Mouse (Mus musculus): ENCODE results near the gene Ppfibp1. TPM values are rescaled to one million over a fixed set of nuclear protein-coding genes. Genes with fewer than 3 reads are reported as not detected.
A peak's percentile ranks its signal among the peaks of the same experiment; 100 is the strongest.

The Ppfibp1 gene
- polyA plus RNA-seq, 1 experiment = 66.6 TPM

GRCm38 (mm10) chr6:147053785-147054646 lies 165.7 kb downstream of the Ppfibp1 start:
- H3K9ac ChIP-seq (ENCODE audit: low read depth, poor library complexity, severe bottlenecking) = no peak overlapping the region
- no peak overlapping the region for H3K4me3 ChIP-seq (ENCODE audit: low read depth, low read length)
- no peak overlapping the region for H3K27ac ChIP-seq (ENCODE audit: insufficient read depth, low read length)
- H3K27me3 ChIP-seq (ENCODE audit: control insufficient read depth, insufficient read depth, low read length, poor library complexity, severe bottlenecking) = no peaks in the 10 kb centered on the region
- no peaks in the 10 kb centered on the region for H3K9me3 ChIP-seq (replicated peaks; ENCODE audit: control insufficient read depth, insufficient read depth, low read length, poor library complexity, severe bottlenecking)
- TF ChIP-seq EP300 (IDR thresholded peaks at IDR 0.05; ENCODE audit: insufficient read depth, low read depth, low read length) (no peak), CTCF (IDR thresholded peaks at IDR 0.05; ENCODE audit: low read depth, low read length) (no peak), POLR2A (IDR thresholded peaks at IDR 0.05; ENCODE audit: insufficient read depth, low read length) (no peak)
- H3K36me3 ChIP-seq (ENCODE audit: control insufficient read depth, insufficient read depth, low read length, poor library complexity, severe bottlenecking) = peaks cover 25% of the 10 kb centered on the region
- peaks cover 1% of the 10 kb centered on the region for H3K4me1 ChIP-seq (ENCODE audit: control insufficient read depth, insufficient read depth, low read length)

GRCm38 (mm10) chr6:147055374-147055977 lies 167.2 kb downstream of the Ppfibp1 start:
- Histone ChIP-seq H3K9me3 (replicated peaks; ENCODE audit: control insufficient read depth, insufficient read depth, low read length, poor library complexity, severe bottlenecking) (no peaks in the 10 kb centered on the region), H3K36me3 (ENCODE audit: control insufficient read depth, insufficient read depth, low read length, poor library complexity, severe bottlenecking) (peaks cover 13% of the 10 kb centered on the region), H3K4me1 (ENCODE audit: control insufficient read depth, insufficient read depth, low read length) (peaks cover 3% of the 10 kb centered on the region), H3K4me3 (ENCODE audit: low read depth, low read length) (no peak overlapping the region), H3K27ac (ENCODE audit: insufficient read depth, low read length) (0 out of 2 replicates have a peak overlapping the region, but pooled peaks have one; percentile 19), H3K27me3 (ENCODE audit: control insufficient read depth, insufficient read depth, low read length, poor library complexity, severe bottlenecking) (no peaks in the 10 kb centered on the region), H3K9ac (ENCODE audit: low read depth, poor library complexity, severe bottlenecking) (no peak overlapping the region)
- no peak for TF ChIP-seq EP300 (IDR thresholded peaks at IDR 0.05; ENCODE audit: insufficient read depth, low read depth, low read length)
- no peak for TF ChIP-seq CTCF (IDR thresholded peaks at IDR 0.05; ENCODE audit: low read depth, low read length)
- TF ChIP-seq POLR2A (IDR thresholded peaks at IDR 0.05; ENCODE audit: insufficient read depth, low read length) = no peak

- H3K27me3 ChIP-seq (ENCODE audit: control insufficient read depth, insufficient read depth, low read length, poor library complexity, severe bottlenecking) = no peaks in the 10 kb centered on the region
- peaks cover 3% of the 10 kb centered on the region for H3K4me1 ChIP-seq (ENCODE audit: control insufficient read depth, insufficient read depth, low read length)
- H3K4me3 ChIP-seq (ENCODE audit: low read depth, low read length) = no peak overlapping the region
- H3K9me3 ChIP-seq (replicated peaks; ENCODE audit: control insufficient read depth, insufficient read depth, low read length, poor library complexity, severe bottlenecking) = no peaks in the 10 kb centered on the region
- no peak overlapping the region for H3K9ac ChIP-seq (ENCODE audit: low read depth, poor library complexity, severe bottlenecking)
- TF ChIP-seq POLR2A (IDR thresholded peaks at IDR 0.05; ENCODE audit: insufficient read depth, low read length) (no peak), CTCF (IDR thresholded peaks at IDR 0.05; ENCODE audit: low read depth, low read length) (peak; percentile 32), EP300 (IDR thresholded peaks at IDR 0.05; ENCODE audit: insufficient read depth, low read depth, low read length) (no peak)
- no peak overlapping the region for H3K27ac ChIP-seq (ENCODE audit: insufficient read depth, low read length)
- peaks cover 14% of the 10 kb centered on the region for H3K36me3 ChIP-seq (ENCODE audit: control insufficient read depth, insufficient read depth, low read length, poor library complexity, severe bottlenecking)
Observed at GRCm38 (mm10) chr6:147059326-147059725, 171.0 kb downstream of the Ppfibp1 start.

- H3K36me3 ChIP-seq (ENCODE audit: control insufficient read depth, insufficient read depth, low read length, poor library complexity, severe bottlenecking) = peaks cover 10% of the 10 kb centered on the region
Observed at GRCm38 (mm10) chr6:147061630-147062029, 173.3 kb downstream of the Ppfibp1 start.

GRCm38 (mm10) chr6:147062034-147062433 lies 173.7 kb downstream of the Ppfibp1 start:
- peaks cover 1% of the 10 kb centered on the region for H3K4me1 ChIP-seq (ENCODE audit: control insufficient read depth, insufficient read depth, low read length)
- H3K4me3 ChIP-seq (ENCODE audit: low read depth, low read length) = no peak overlapping the region
- H3K27ac ChIP-seq (ENCODE audit: insufficient read depth, low read length) = no peak overlapping the region
- TF ChIP-seq CTCF (IDR thresholded peaks at IDR 0.05; ENCODE audit: low read depth, low read length) (no peak), POLR2A (IDR thresholded peaks at IDR 0.05; ENCODE audit: insufficient read depth, low read length) (no peak), EP300 (IDR thresholded peaks at IDR 0.05; ENCODE audit: insufficient read depth, low read depth, low read length) (no peak)
- no peaks in the 10 kb centered on the region for H3K9me3 ChIP-seq (replicated peaks; ENCODE audit: control insufficient read depth, insufficient read depth, low read length, poor library complexity, severe bottlenecking)
- H3K9ac ChIP-seq (ENCODE audit: low read depth, poor library complexity, severe bottlenecking) = no peak overlapping the region
- no peaks in the 10 kb centered on the region for H3K27me3 ChIP-seq (ENCODE audit: control insufficient read depth, insufficient read depth, low read length, poor library complexity, severe bottlenecking)
- H3K36me3 ChIP-seq (ENCODE audit: control insufficient read depth, insufficient read depth, low read length, poor library complexity, severe bottlenecking) = peaks cover 10% of the 10 kb centered on the region

More at GRCm38 (mm10) chr6:147061630-147062029, 173.3 kb downstream of the Ppfibp1 start:
- peaks cover 1% of the 10 kb centered on the region for H3K4me1 ChIP-seq (ENCODE audit: control insufficient read depth, insufficient read depth, low read length)
- TF ChIP-seq POLR2A (IDR thresholded peaks at IDR 0.05; ENCODE audit: insufficient read depth, low read length) = no peak
- no peak for TF ChIP-seq CTCF (IDR thresholded peaks at IDR 0.05; ENCODE audit: low read depth, low read length)
- no peak for TF ChIP-seq EP300 (IDR thresholded peaks at IDR 0.05; ENCODE audit: insufficient read depth, low read depth, low read length)
- no peak overlapping the region for H3K27ac ChIP-seq (ENCODE audit: insufficient read depth, low read length)
- H3K27me3 ChIP-seq (ENCODE audit: control insufficient read depth, insufficient read depth, low read length, poor library complexity, severe bottlenecking) = no peaks in the 10 kb centered on the region
- no peaks in the 10 kb centered on the region for H3K9me3 ChIP-seq (replicated peaks; ENCODE audit: control insufficient read depth, insufficient read depth, low read length, poor library complexity, severe bottlenecking)
- H3K9ac ChIP-seq (ENCODE audit: low read depth, poor library complexity, severe bottlenecking) = no peak overlapping the region
- H3K4me3 ChIP-seq (ENCODE audit: low read depth, low read length) = no peak overlapping the region

- no peak overlapping the region for H3K27ac ChIP-seq (ENCODE audit: insufficient read depth, low read length)
- peaks cover 10% of the 10 kb centered on the region for H3K36me3 ChIP-seq (ENCODE audit: control insufficient read depth, insufficient read depth, low read length, poor library complexity, severe bottlenecking)
- H3K27me3 ChIP-seq (ENCODE audit: control insufficient read depth, insufficient read depth, low read length, poor library complexity, severe bottlenecking) = no peaks in the 10 kb centered on the region
- H3K4me3 ChIP-seq (ENCODE audit: low read depth, low read length) = no peak overlapping the region
- no peak for TF ChIP-seq POLR2A (IDR thresholded peaks at IDR 0.05; ENCODE audit: insufficient read depth, low read length)
- TF ChIP-seq EP300 (IDR thresholded peaks at IDR 0.05; ENCODE audit: insufficient read depth, low read depth, low read length) = no peak
- no peak for TF ChIP-seq CTCF (IDR thresholded peaks at IDR 0.05; ENCODE audit: low read depth, low read length)
- H3K9me3 ChIP-seq (replicated peaks; ENCODE audit: control insufficient read depth, insufficient read depth, low read length, poor library complexity, severe bottlenecking) = no peaks in the 10 kb centered on the region
- no peak overlapping the region for H3K9ac ChIP-seq (ENCODE audit: low read depth, poor library complexity, severe bottlenecking)
- peaks cover 1% of the 10 kb centered on the region for H3K4me1 ChIP-seq (ENCODE audit: control insufficient read depth, insufficient read depth, low read length)
Observed at GRCm38 (mm10) chr6:147062694-147063093, 174.4 kb downstream of the Ppfibp1 start.
